ENCODE assay signal across 35 mouse cellular contexts in genomic region chr10:107221151-107221650, GRCm38 (mm10). TPM values are rescaled to one million over a fixed set of nuclear protein-coding genes. Genes with fewer than 3 reads are reported as not detected.
"Had no signal": no experiment of that assay in that cellular context is flagged by ENCODE, and none has a peak within 500 bp of the region (broad histone marks: within the 10 kb centered on the region; RNA-seq: fewer than 3 reads in every experiment).

No protein-coding gene starts in this region.

- H3K4me1 ChIP-seq: limb, embryonic 10.5 days; limb, embryonic 12.5 days; limb, embryonic 13.5 days; limb, embryonic 15.5 days; liver, embryonic 12.5 days; liver, embryonic 13.5 days; liver, embryonic 15.5 days; lung, embryonic 15.5 days; megakaryocyte, embryonic 14.5 days; midbrain, embryonic 10.5 days; midbrain, embryonic 12.5 days; midbrain, embryonic 13.5 days; midbrain, embryonic 15.5 days had no signal

- H3K36me3 ChIP-seq: limb, embryonic 10.5 days; limb, embryonic 12.5 days; limb, embryonic 13.5 days; limb, embryonic 15.5 days; liver, embryonic 12.5 days; liver, embryonic 13.5 days; liver, embryonic 15.5 days; lung, embryonic 15.5 days; midbrain, embryonic 10.5 days; midbrain, embryonic 12.5 days; midbrain, embryonic 13.5 days; midbrain, embryonic 15.5 days had no signal

- H3K27ac ChIP-seq: limb, embryonic 10.5 days; limb, embryonic 12.5 days; limb, embryonic 13.5 days; limb, embryonic 15.5 days; liver, embryonic 12.5 days; liver, embryonic 13.5 days; liver, embryonic 14.5 days; liver, embryonic 15.5 days; lung, embryonic 15.5 days; macrophage; midbrain, embryonic 10.5 days; midbrain, embryonic 12.5 days; midbrain, embryonic 13.5 days; midbrain, embryonic 15.5 days had no signal

- ATAC-seq: liver, embryonic 12.5 days; liver, postnatal 0 days; lung, postnatal 0 days; midbrain, embryonic 13.5 days; midbrain, embryonic 15.5 days; midbrain, embryonic 16.5 days had no signal

- DNase-seq: left cerebral cortex, postnatal 4 days; liver; liver, embryonic 13.5 days; liver, postnatal 0 days; lung, adult 18-20 months; lung, adult 2 months; lung, embryonic 14.5 days; lung, postnatal 10 days; lung, postnatal 14 days; lung, postnatal 36 days; lung, postnatal 4 days; midbrain, embryonic 14.5 days had no signal

- H3K4me3 ChIP-seq: limb, embryonic 10.5 days; limb, embryonic 12.5 days; limb, embryonic 13.5 days; limb, embryonic 15.5 days; liver, embryonic 12.5 days; liver, embryonic 13.5 days; liver, embryonic 15.5 days; lung, embryonic 15.5 days; megakaryocyte, embryonic 14.5 days; midbrain, embryonic 10.5 days; midbrain, embryonic 12.5 days; midbrain, embryonic 13.5 days; midbrain, embryonic 15.5 days; myocyte had no signal

- H3K4me2 ChIP-seq: limb, embryonic 12.5 days; limb, embryonic 13.5 days; limb, embryonic 15.5 days; liver, embryonic 11.5 days; liver, embryonic 12.5 days; liver, embryonic 13.5 days; liver, embryonic 15.5 days; lung, embryonic 14.5 days; lung, embryonic 15.5 days; midbrain, embryonic 11.5 days; midbrain, embryonic 12.5 days; midbrain, embryonic 13.5 days; midbrain, embryonic 15.5 days had no signal

- H3K9ac ChIP-seq: limb, embryonic 12.5 days; limb, embryonic 13.5 days; limb, embryonic 15.5 days; liver, embryonic 12.5 days; liver, embryonic 13.5 days; liver, embryonic 14.5 days; liver, embryonic 15.5 days; liver, postnatal 0 days; lung, embryonic 14.5 days; lung, embryonic 15.5 days; midbrain, embryonic 12.5 days; midbrain, embryonic 13.5 days; midbrain, embryonic 15.5 days had no signal

- H3K27me3 ChIP-seq: limb, embryonic 12.5 days; limb, embryonic 13.5 days; limb, embryonic 15.5 days; liver, embryonic 12.5 days; liver, embryonic 13.5 days; liver, embryonic 15.5 days; lung, embryonic 15.5 days; megakaryocyte, embryonic 14.5 days; midbrain, embryonic 12.5 days; midbrain, embryonic 13.5 days; midbrain, embryonic 15.5 days had no signal

- H3K9me3 ChIP-seq: limb, embryonic 10.5 days; limb, embryonic 12.5 days; limb, embryonic 13.5 days; limb, embryonic 15.5 days; liver, embryonic 12.5 days; liver, embryonic 15.5 days; lung, embryonic 15.5 days; midbrain, embryonic 10.5 days; midbrain, embryonic 12.5 days; midbrain, embryonic 13.5 days; midbrain, embryonic 15.5 days had no signal

RNA-seq across cellular contexts. Expression of gene Lin7a, which starts 50.3 kb away (rescaled TPM):
- total RNA-seq: megakaryocyte progenitor cell, adult 5-6 weeks; megakaryocyte, adult 5-6 weeks; megakaryocyte-erythroid progenitor cell, adult 5-6 weeks; monocyte, adult 5-6 weeks had no signal
- polyA plus RNA-seq: lung, adult 2 months; macrophage had no signal
